In the genomic region with DNA sequence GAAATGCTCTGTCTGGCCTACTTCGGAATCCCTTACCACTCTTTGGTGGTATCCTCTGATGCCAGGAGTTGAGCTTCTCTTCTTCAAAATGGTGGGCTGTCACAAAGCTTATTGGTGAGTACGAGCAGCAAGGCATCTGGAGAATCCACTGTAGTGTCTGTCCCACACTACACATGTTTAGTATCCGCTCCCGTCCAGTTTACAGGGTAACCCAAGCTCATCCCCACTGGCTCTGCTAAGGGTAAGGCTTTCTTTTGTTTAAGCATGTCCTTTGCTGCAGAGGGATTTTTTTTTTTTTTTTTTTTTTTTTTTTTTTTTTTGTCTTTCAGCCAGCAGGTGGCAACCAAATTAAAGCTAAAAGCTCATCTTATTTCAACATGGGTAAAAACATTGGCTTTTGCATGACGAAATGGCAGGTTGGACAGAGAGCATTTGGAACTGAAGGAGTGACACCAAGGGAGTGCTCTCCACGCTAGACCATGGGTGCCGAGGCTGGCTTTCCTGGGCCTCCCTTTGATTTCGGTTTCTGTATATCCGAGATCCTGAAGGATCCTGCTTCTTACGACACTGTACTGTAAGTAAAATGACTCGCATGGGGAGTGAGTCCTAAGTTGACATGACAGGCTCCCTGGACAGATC, we compare ENCODE assay signal across 8 mouse cellular contexts. TPM values are rescaled to one million over a fixed set of nuclear protein-coding genes. Genes with fewer than 3 reads are reported as not detected.
DNase-seq lines count a peak whose midpoint lies in the region; ATAC-seq and TF ChIP-seq lines count a peak whose summit lies in the region.

A gene (plus strand): TSS at position 493 of the 639 bp plus-strand sequence.

- TF ChIP-seq EP300 in heart, adult 2 months (IDR thresholded peaks at IDR 0.05; ENCODE audit: insufficient read depth, low read depth, low read length), result no peak

- peak within 1 kb of the TSS; percentile 30; the same call in 1 of the 2 replicates for H3K27ac ChIP-seq in heart, adult 2 months
- H3K27ac ChIP-seq in kidney, postnatal 0 days, result 0 out of 2 replicates have a peak within 1 kb of the TSS, but pooled peaks have one; percentile 31

- TF ChIP-seq POLR2A in heart, adult 2 months (IDR thresholded peaks at IDR 0.05; ENCODE audit: insufficient read depth, low read depth, low read length), result no peak

- no peaks in the 10 kb centered on the region for H3K9me3 ChIP-seq in kidney, postnatal 0 days (replicated peaks; ENCODE audit: low read length)

- no peak within 1 kb of the TSS for H3K4me2 ChIP-seq in kidney, postnatal 0 days (ENCODE audit: low read length)

- peak; percentile 44 for TF ChIP-seq CTCF in heart, adult 2 months (IDR thresholded peaks at IDR 0.05)
- TF ChIP-seq CTCF in kidney, postnatal 0 days (IDR thresholded peaks at IDR 0.05; ENCODE audit: low read depth), result peak; percentile 43; the same call in 1 of the 2 replicates

- no peaks in the 10 kb centered on the region for H3K27me3 ChIP-seq in heart, adult 2 months (ENCODE audit: control insufficient read depth, insufficient read depth, low read length)
- H3K27me3 ChIP-seq in kidney, postnatal 0 days (ENCODE audit: insufficient read depth, low read length), result no peaks in the 10 kb centered on the region

- H3K36me3 ChIP-seq in heart, adult 2 months (ENCODE audit: control insufficient read depth, insufficient read depth, low read length), result no peaks in the 10 kb centered on the region
- no peaks in the 10 kb centered on the region for H3K36me3 ChIP-seq in kidney, postnatal 0 days (ENCODE audit: insufficient read depth, low read length)

- intact Hi-C loops in heart, adult 2 months (cut with DNase I), result loop anchor here (1.0 to 10.0 kb wide), 3 partner anchors 41 to 378 kb away; a partner anchor contains a TSS

- no peak for DNase-seq in heart, adult 2 months
- no peak for DNase-seq in heart, adult 18-20 months
- DNase-seq in adrenal gland, adult 8-10 months, result no peak
- DNase-seq in heart, adult 8-10 months (ENCODE audit: low spot score), result no peak
- peak; percentile 46 for DNase-seq in kidney, postnatal 0 days (ENCODE audit: low spot score)
- DNase-seq in ovary, postnatal 36 days (ENCODE audit: low spot score), result no peak
- DNase-seq in cerebellum, adult 18-20 months, result no peak

- H3K9ac ChIP-seq in heart, adult 2 months (ENCODE audit: low read depth, low read length), result peak within 1 kb of the TSS; percentile 32
- H3K9ac ChIP-seq in kidney, postnatal 0 days (ENCODE audit: low read depth, low read length), result no peak within 1 kb of the TSS

- H3K4me3 ChIP-seq in heart, adult 2 months, result no peak within 1 kb of the TSS
- no peak within 1 kb of the TSS for H3K4me3 ChIP-seq in kidney, postnatal 0 days (replicated peaks; ENCODE audit: low read depth, low read length)

- WGBS in heart, adult 2 months, result 67% methylated on average over 11 of the region's 11 CpGs
- 73% methylated on average over 11 of the region's 11 CpGs for WGBS in kidney, postnatal 0 days

- peaks cover 1% of the 10 kb centered on the region; the same call in 1 of the 2 replicates for H3K4me1 ChIP-seq in heart, adult 2 months (ENCODE audit: control insufficient read depth, insufficient read depth, low read length)
- 0 out of 2 replicates have a peak, but pooled peaks cover 3% of the 10 kb centered on the region for H3K4me1 ChIP-seq in kidney, postnatal 0 days (replicated peaks; ENCODE audit: insufficient read depth, low read length)

- peak; percentile 62; the same call in 1 of the 2 replicates for ATAC-seq in kidney, postnatal 0 days (replicated peaks; ENCODE audit: low FRiP score, low read depth)
- ATAC-seq in neutrophil, adult 5-6 weeks (ENCODE audit: extremely low read depth, insufficient number of reproducible peaks, low FRiP score, poor library complexity, severe bottlenecking), result no peak

- H3K79me2 ChIP-seq in heart, adult 2 months (replicated peaks; ENCODE audit: control insufficient read depth, insufficient read depth, low read length), result no peaks in the 10 kb centered on the region

RNA-seq across cellular contexts. Expression of the gene that starts here (rescaled TPM):
- 10 to 100 TPM; 13.3 to 14.5 TPM for total RNA-seq in heart, adult 2 months (2021)
- 4.1 and 9.0 TPM in 2 replicates for polyA plus RNA-seq in heart, adult 2 months (2012; rRNA removed)
- 10 to 100 TPM in 1 of 2 experiments, 1 to 10 TPM in 1; 9.5 to 11.6 TPM for total RNA-seq in heart, adult 18-20 months (2021)
- total RNA-seq in adrenal gland, adult 8-10 months (2022), result 10 to 100 TPM; 34.3 to 52.6 (median 40.5) TPM
- 10 to 100 TPM; 10.6 to 19.2 (median 12.6) TPM for total RNA-seq in heart, adult 8-10 months (2022)
- polyA plus RNA-seq in kidney, postnatal 0 days (2015; fragmentation: Nextera tagmentation; extraction: Ambion mirVana), result 42.1 and 45.4 TPM in 2 replicates
- total RNA-seq in neutrophil, adult 5-6 weeks (2017), result 40.6 and 46.4 TPM in 2 replicates
